Mouse (Mus musculus) kidney, adult 2 months (tissue): ENCODE measurements at regions not wholly inside any gene's neighbourhood (a gene's known extent, or its start where the extent isn't known, plus 50 kb on each side); places are given as distances from the start of the nearest gene placed in this dataset.

ENCODE experiments used
- DNase-seq: peaks from one replicate; pipeline ENCODE4 v3.0.0; 2021
- H3K27ac ChIP-seq: fragments of 200-500 bp; 2 replicates; pipeline ENCODE4 v1.5.1; 2012; ENCODE audit warnings: low read depth, low read length, control low read depth, inconsistent platforms; ENCODE audit not compliant: insufficient read depth
- H3K27me3 ChIP-seq: fragments of 200-500 bp; replicated peaks from 2 replicates; pipeline ENCODE4 v1.6.1; 2012; ENCODE audit warnings: mild to moderate bottlenecking, moderate library complexity, low read length, inconsistent platforms; ENCODE audit not compliant: control insufficient read depth, insufficient read depth
- H3K36me3 ChIP-seq: fragments of 200-500 bp; 2 replicates; pipeline ENCODE4 v1.6.1; 2012; ENCODE audit warnings: mild to moderate bottlenecking, moderate library complexity, low read length, inconsistent platforms; ENCODE audit not compliant: control insufficient read depth, insufficient read depth
- H3K4me1 ChIP-seq: fragments of 200-500 bp; 2 replicates; pipeline ENCODE4 v1.6.1; 2011; ENCODE audit warnings: low read length; ENCODE audit not compliant: control insufficient read depth, insufficient read depth
- H3K4me3 ChIP-seq: fragments of 200-500 bp; 2 replicates; pipeline ENCODE4 v1.5.1; 2011; ENCODE audit warnings: mild to moderate bottlenecking, low read depth, low read length, control low read depth; ENCODE audit not compliant: insufficient read depth
- CTCF ChIP-seq: fragments of 200-500 bp; conservative IDR thresholded peaks from 2 replicates; pipeline ENCODE4 v1.5.1; 2011; ENCODE audit warnings: low read depth, mild to moderate bottlenecking, control low read depth, low read length, moderate library complexity, mixed read lengths; ENCODE audit not compliant: insufficient read depth, insufficient read length
- POLR2A ChIP-seq: fragments of 200-500 bp; IDR thresholded peaks from one replicate; pipeline ENCODE4 v1.6.1; 2011; ENCODE audit warnings: low read depth, low read length, control low read depth
- WGBS: fragments of 180-500 bp; shearing (Covaris S2); methylation state at CpG from one replicate; pipeline ENCODE4 v1.1.7; 2018; 5-methylcytosine and 5-hydroxymethylcytosine counted together

DNA sequence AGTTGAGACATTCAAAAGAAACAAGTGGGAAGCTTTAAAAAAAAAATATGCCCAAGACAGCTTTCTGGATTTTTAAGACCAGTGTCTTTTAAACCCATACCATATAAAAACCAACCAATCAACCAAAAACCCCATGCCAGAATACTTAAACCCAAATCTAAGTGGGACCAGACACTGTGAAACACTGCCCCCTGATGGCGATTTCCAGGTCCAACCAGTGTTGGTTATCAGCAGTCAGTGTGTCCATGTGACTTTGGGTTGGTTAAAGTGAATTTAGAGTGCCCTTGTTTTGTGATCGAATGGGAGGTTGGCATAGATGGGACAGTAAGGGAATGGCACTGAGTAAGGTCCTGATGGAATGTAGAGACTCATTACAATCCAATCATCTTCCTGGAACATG lies 152.2 kb downstream of the Ibtk start:
- H3K27me3 ChIP-seq: no peaks in the 10 kb centered on the region
- no peaks in the 10 kb centered on the region for H3K36me3 ChIP-seq
- H3K4me3 ChIP-seq: no peak overlapping the region
- TF ChIP-seq POLR2A: no peak
- peak; percentile 48 for TF ChIP-seq CTCF
- H3K4me1 ChIP-seq: no peaks in the 10 kb centered on the region
- WGBS: 48% methylated on average over 2 of the region's 2 CpGs
- peak; percentile 9 for DNase-seq
- H3K27ac ChIP-seq: no peak overlapping the region

DNA sequence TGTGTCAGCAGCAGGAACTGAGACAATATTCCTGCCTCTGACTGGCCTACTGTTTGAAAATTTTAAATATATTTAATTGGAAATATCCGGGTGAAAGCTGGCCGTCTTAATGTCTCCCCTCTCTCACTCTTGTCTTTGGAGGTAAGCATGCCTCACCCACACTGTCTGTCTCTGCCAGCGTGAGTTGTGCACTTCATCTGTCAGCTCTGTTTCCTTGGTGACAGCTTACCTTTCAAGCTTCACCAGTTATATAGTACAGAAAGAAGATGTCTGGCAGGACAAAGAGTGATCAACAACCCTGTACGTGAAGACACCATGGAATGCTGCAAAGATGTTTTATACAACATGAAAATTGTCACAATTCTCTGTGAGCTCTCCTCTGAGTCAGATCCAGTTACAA lies 155.3 kb downstream of the Ibtk start:
- 72% methylated on average over 4 of the region's 4 CpGs for WGBS
- no peaks in the 10 kb centered on the region for H3K36me3 ChIP-seq
- no peak for DNase-seq
- no peak overlapping the region for H3K4me3 ChIP-seq
- H3K4me1 ChIP-seq: no peaks in the 10 kb centered on the region
- TF ChIP-seq CTCF (no peak), POLR2A (no peak)
- no peaks in the 10 kb centered on the region for H3K27me3 ChIP-seq
- no peak overlapping the region for H3K27ac ChIP-seq

DNA sequence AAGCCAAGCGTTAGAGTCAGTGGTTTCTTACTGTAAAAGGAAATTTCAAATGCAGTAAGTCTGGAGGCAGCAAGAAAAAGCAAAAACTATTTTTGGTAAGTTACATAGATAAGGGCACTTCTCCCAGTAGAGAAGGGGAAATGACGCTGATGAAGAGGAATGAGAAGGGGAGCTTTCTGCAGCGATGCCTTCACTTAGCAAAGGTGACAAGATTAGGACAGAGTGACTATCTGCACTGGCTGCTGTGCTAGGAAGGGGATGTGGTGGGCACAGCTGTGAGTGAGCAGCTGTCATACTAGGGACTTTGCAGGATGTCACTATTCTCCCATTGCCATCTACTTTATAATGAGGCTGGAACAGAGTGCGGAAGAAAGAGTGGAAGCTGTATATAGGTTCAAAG lies 156.5 kb downstream of the Ibtk start:
- H3K4me1 ChIP-seq: no peaks in the 10 kb centered on the region
- 75% methylated on average over 4 of the region's 4 CpGs for WGBS
- no peak for DNase-seq
- TF ChIP-seq POLR2A: no peak
- TF ChIP-seq CTCF: no peak
- no peak overlapping the region for H3K4me3 ChIP-seq
- no peaks in the 10 kb centered on the region for H3K27me3 ChIP-seq
- no peak overlapping the region for H3K27ac ChIP-seq
- H3K36me3 ChIP-seq: no peaks in the 10 kb centered on the region

DNA sequence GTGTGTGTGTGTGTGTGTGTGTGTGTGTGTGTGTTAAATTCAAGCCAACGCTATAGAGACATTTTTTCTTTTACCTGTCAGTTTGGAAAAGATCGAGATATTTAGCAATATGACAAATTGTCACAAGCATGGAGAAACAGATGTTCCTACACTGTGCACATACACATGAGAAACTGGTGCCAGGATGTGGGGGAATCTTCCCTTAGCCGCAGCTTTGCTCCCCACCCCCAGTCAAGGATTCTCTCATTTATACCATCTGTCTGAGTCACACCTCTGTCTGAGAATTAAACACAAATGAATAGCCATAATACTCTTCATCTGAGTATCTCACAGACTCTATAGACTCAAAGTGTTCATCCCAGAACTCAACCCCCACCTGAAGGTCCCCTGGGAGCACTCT lies 159.9 kb downstream of the Ibtk start:
- 88% methylated on average over 3 of the region's 3 CpGs for WGBS
- no peak for DNase-seq

DNA sequence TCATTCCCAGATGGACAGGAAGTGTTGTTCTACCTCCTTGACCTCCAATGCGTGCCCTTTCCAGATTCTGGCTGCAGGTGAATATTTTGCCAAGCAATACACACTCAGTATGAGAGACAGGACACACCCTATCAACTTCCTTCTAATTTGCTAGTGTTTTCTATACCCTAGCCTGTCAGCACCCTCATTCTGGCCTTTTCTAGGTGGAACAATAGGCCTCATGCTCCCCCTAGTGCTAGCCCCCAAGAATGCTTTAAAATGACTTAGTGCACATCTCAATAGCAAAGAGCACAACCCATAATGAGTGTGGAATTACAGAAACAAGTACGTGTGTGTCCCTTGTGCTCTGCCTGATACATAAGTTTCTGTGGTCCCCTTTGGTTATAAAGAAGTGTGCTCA lies 161.1 kb downstream of the Ibtk start:
- no peaks in the 10 kb centered on the region for H3K27me3 ChIP-seq
- peak; percentile 25 for DNase-seq
- H3K36me3 ChIP-seq: no peaks in the 10 kb centered on the region
- H3K4me1 ChIP-seq: no peaks in the 10 kb centered on the region
- TF ChIP-seq CTCF (peak; percentile 46), POLR2A (no peak)
- no peak overlapping the region for H3K27ac ChIP-seq
- WGBS: 55% methylated on average over 2 of the region's 2 CpGs
- H3K4me3 ChIP-seq: no peak overlapping the region

More for the DNA sequence above, 159.9 kb downstream of the Ibtk start:
- Histone ChIP-seq H3K4me1 (no peaks in the 10 kb centered on the region), H3K4me3 (no peak overlapping the region), H3K36me3 (no peaks in the 10 kb centered on the region), H3K27me3 (no peaks in the 10 kb centered on the region), H3K27ac (no peak overlapping the region)
- no peak for TF ChIP-seq POLR2A
- no peak for TF ChIP-seq CTCF

DNA sequence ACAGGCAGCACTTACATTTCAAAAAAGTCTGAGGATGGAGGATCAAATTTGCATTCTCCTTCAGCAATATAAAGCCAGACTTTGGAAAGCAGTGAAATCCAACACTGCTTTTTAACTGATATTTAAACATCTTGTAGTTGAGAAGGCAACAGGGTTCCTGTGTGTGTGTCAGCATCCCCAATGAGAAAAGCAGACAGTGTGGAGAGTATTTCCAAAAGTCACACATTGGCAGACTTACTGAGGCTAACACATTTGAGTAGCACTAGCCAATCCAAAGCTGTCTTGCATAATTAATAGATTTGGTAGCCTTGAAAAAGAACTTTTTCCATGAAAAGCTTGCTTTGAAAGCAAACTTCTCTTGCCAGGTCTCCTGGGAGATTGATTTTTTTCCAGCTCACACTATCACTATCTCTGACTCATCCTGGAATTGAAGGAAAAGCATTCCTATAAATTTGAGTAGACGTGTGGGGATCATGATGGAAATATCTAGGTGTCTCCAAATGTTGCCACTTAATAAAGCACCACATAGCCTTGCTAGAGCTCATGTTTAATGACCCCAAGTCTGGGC lies 168.0 kb downstream of the Ibtk start:
- Histone ChIP-seq H3K4me3 (no peak overlapping the region), H3K4me1 (no peaks in the 10 kb centered on the region), H3K36me3 (no peaks in the 10 kb centered on the region), H3K27me3 (no peaks in the 10 kb centered on the region), H3K27ac (no peak overlapping the region)
- WGBS: 73% methylated on average over 1 of the region's 1 CpGs
- TF ChIP-seq CTCF (no peak), POLR2A (no peak)
- no peak for DNase-seq

DNA sequence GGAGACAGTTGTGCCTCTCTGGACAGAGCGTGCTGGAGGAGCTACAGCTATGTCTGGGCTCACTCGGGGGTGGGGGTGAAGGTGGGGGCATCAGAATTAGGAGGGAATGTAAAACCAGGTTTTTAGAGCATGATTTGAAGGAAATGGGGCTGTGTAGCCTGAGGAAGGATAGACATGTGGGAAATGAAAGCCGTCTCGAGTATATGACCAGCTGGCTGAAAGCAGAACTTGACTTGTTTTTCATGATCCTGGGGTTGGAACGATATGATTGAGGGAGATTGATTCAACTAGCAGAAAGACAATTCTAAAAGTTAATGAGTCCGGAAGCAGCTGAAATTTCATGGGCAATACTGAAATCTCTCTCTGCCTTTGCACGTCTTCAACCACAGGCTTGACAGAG lies 171.3 kb downstream of the Ibtk start:
- Histone ChIP-seq H3K36me3 (no peaks in the 10 kb centered on the region), H3K27me3 (no peaks in the 10 kb centered on the region), H3K4me1 (no peaks in the 10 kb centered on the region), H3K27ac (no peak overlapping the region), H3K4me3 (no peak overlapping the region)
- no peak for TF ChIP-seq CTCF
- no peak for TF ChIP-seq POLR2A
- no peak for DNase-seq
- WGBS: 80% methylated on average over 7 of the region's 7 CpGs
